Mouse (Mus musculus) layer of hippocampus, postnatal 10 days (tissue): Measurements from ENCODE around the gene Pfkfb2. TPM values are rescaled to one million over a fixed set of nuclear protein-coding genes. Genes with fewer than 3 reads are reported as not detected.

Experiments used
- DNase-seq, 2 experiments: peaks; one replicate each; pipeline ENCODE4 v3.0.0; 2021; ENCODE audit warnings: low spot score in 2 of 2
- total RNA-seq, 2 experiments: library from RNA; stranded (reverse); gene quantifications; 2 replicates each; pipeline ENCODE4 v1.2.3; 2021

Pfkfb2 gene
- total RNA-seq, 2 experiments from 2014 or later: 49.8 to 51.9 TPM

GRCm38 (mm10) chr1:130738551-130739106 is 9.6 kb upstream of the Pfkfb2 start:
- no peak for DNase-seq

- DNase-seq: no peak
Measured at GRCm38 (mm10) chr1:130737916-130738315, 8.9 kb upstream of the Pfkfb2 start.

GRCm38 (mm10) chr1:130737411-130737881 is 8.4 kb upstream of the Pfkfb2 start:
- DNase-seq: no peak

- DNase-seq: no peak
Measured at GRCm38 (mm10) chr1:130734852-130735251, 5.8 kb upstream of the Pfkfb2 start.

GRCm38 (mm10) chr1:130734452-130734851 is 5.4 kb upstream of the Pfkfb2 start:
- no peak for DNase-seq

- DNase-seq: no peak
Measured at GRCm38 (mm10) chr1:130733671-130734070, 4.6 kb upstream of the Pfkfb2 start.

GRCm38 (mm10) chr1:130732706-130733658 is 3.9 kb upstream of the Pfkfb2 start:
- no peak for DNase-seq

GRCm38 (mm10) chr1:130731741-130732337 is 2.8 kb upstream of the Pfkfb2 start, which contains the start of gene AA986860:
TSS of gene AA986860 (plus strand) at chr1:130731976.
- DNase-seq: no peak

- no peak for DNase-seq
Measured at GRCm38 (mm10) chr1:130728708-130729107, 345 bp downstream of the Pfkfb2 start.

GRCm38 (mm10) chr1:130728070-130728469 is 983 bp downstream of the Pfkfb2 start:
- DNase-seq: no peak

- DNase-seq: no peak
Measured at GRCm38 (mm10) chr1:130726396-130726795, 2.7 kb downstream of the Pfkfb2 start.

GRCm38 (mm10) chr1:130724206-130724605 is 4.8 kb downstream of the Pfkfb2 start:
- no peak for DNase-seq

- DNase-seq: peak; percentile 91 to 94
Measured at GRCm38 (mm10) chr1:130717291-130717871, 11.7 kb downstream of the Pfkfb2 start, which contains the start of gene Yod1. TSS of gene Yod1 (plus strand) at chr1:130717327.

GRCm38 (mm10) chr1:130716513-130717290 is 12.4 kb downstream of the Pfkfb2 start:
- DNase-seq: peak; percentile 37 to 53

- no peak for DNase-seq
Measured at GRCm38 (mm10) chr1:130716218-130716512, 12.9 kb downstream of the Pfkfb2 start.

GRCm38 (mm10) chr1:130715561-130716217 is 13.4 kb downstream of the Pfkfb2 start, which contains the start of gene Gm29427:
TSS of gene Gm29427 (minus strand) at chr1:130715799.
- peak; percentile 90 to 95 for DNase-seq

GRCm38 (mm10) chr1:130714046-130714445 is 15.0 kb downstream of the Pfkfb2 start:
- no peak for DNase-seq

- no peak for DNase-seq
Measured at GRCm38 (mm10) chr1:130710283-130711080, 18.6 kb downstream of the Pfkfb2 start.

- no peak for DNase-seq
Measured at GRCm38 (mm10) chr1:130703613-130704012, 25.4 kb downstream of the Pfkfb2 start.
